In the genomic region with DNA sequence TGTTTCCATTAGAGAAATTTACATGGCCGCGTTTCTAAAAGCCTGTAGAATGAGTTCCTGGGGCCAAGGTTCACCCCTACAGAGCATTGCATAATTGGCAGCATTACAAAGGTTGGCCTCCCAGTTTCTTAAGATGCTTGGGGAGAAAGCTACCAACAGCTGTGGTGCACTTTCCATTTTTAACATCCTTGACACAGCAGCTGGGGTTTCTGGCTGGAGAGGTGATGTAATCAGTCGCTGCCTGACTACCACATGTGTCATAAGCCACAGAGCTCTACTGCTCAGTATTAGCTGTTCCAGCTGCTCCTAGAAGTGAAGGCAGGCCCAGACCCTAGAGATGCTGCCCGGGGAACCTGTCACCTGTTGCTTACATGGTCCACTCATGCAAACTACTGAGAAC, we compare ENCODE assay signal across 10 mouse cellular contexts. TPM values are rescaled to one million over a fixed set of nuclear protein-coding genes. Genes with fewer than 3 reads are reported as not detected.
DNase-seq lines count a peak whose midpoint lies in the region; ATAC-seq and TF ChIP-seq lines count a peak whose summit lies in the region.
"Had no signal": no experiment of that assay in that cellular context is flagged by ENCODE, and none has a peak within 500 bp of the region (broad histone marks: within the 10 kb centered on the region; RNA-seq: fewer than 3 reads in every experiment).

No protein-coding gene starts in this region.

- no peaks in the 10 kb centered on the region for H3K36me3 ChIP-seq in hindbrain, postnatal 0 days (ENCODE audit: insufficient read depth, low read length)
- H3K36me3 ChIP-seq in hindbrain, embryonic 12.5 days = no peaks in the 10 kb centered on the region
- no peaks in the 10 kb centered on the region for H3K36me3 ChIP-seq in lung, embryonic 16.5 days (ENCODE audit: control insufficient read depth, insufficient read depth, low read length)
- H3K36me3 ChIP-seq: G1E; liver, embryonic 13.5 days had no signal

- H3K4me1 ChIP-seq in hindbrain, postnatal 0 days (ENCODE audit: insufficient read depth, low read length) = no peaks in the 10 kb centered on the region
- H3K4me1 ChIP-seq in hindbrain, embryonic 12.5 days = no peaks in the 10 kb centered on the region
- H3K4me1 ChIP-seq in lung, embryonic 16.5 days (replicated peaks; ENCODE audit: control insufficient read depth, insufficient read depth, low read length) = no peaks in the 10 kb centered on the region
- H3K4me1 ChIP-seq: liver, embryonic 13.5 days had no signal

- peak; percentile 2 for DNase-seq in hindbrain, postnatal 0 days (ENCODE audit: low spot score)
- peak; percentile 40 for DNase-seq in CD4-positive helper T cell, adult 2 months (ENCODE audit: low read depth, low spot score)
- DNase-seq in gastrocnemius, adult 2 months = peak; percentile 37
- DNase-seq in left cerebral cortex, adult 2 months (ENCODE audit: extremely low spot score in 1 of 2, low spot score in 2 of 2) = no peak
- DNase-seq in cerebellum, postnatal 25 days = no peak
- DNase-seq in layer of hippocampus, adult 11-12 months (ENCODE audit: low spot score) = no peak
- DNase-seq: liver, embryonic 13.5 days had no signal

- no peak overlapping the region for H3K9ac ChIP-seq in hindbrain, postnatal 0 days (replicated peaks; ENCODE audit: low read length)
- no peak overlapping the region for H3K9ac ChIP-seq in hindbrain, embryonic 12.5 days
- no peak overlapping the region for H3K9ac ChIP-seq in lung, embryonic 16.5 days (ENCODE audit: low read length)
- H3K9ac ChIP-seq: liver, embryonic 13.5 days had no signal

- no peak for TF ChIP-seq CTCF in hindbrain, postnatal 0 days (IDR thresholded peaks at IDR 0.05; ENCODE audit: low read depth)
- TF ChIP-seq CTCF in gastrocnemius, adult 2 months (IDR thresholded peaks at IDR 0.05) = no peak
- no peak for TF ChIP-seq CTCF in left cerebral cortex, adult 2 months (IDR thresholded peaks at IDR 0.05)

- H3K27ac ChIP-seq in hindbrain, postnatal 0 days = no peak overlapping the region
- H3K27ac ChIP-seq in hindbrain, embryonic 12.5 days = no peak overlapping the region
- no peak overlapping the region for H3K27ac ChIP-seq in gastrocnemius, adult 2 months
- no peak overlapping the region for H3K27ac ChIP-seq in lung, embryonic 16.5 days (ENCODE audit: low read length)
- H3K27ac ChIP-seq in left cerebral cortex, adult 2 months = no peak overlapping the region
- H3K27ac ChIP-seq: liver, embryonic 13.5 days had no signal

- no peak for ATAC-seq in hindbrain, postnatal 0 days
- no peak for ATAC-seq in hindbrain, embryonic 12.5 days (ENCODE audit: low FRiP score)
- peak; percentile 92 for ATAC-seq in lung, embryonic 16.5 days (ENCODE audit: low read depth)

- H3K9me3 ChIP-seq in hindbrain, postnatal 0 days (ENCODE audit: low read length) = no peaks in the 10 kb centered on the region
- H3K9me3 ChIP-seq in hindbrain, embryonic 12.5 days (replicated peaks) = no peaks in the 10 kb centered on the region
- H3K9me3 ChIP-seq in lung, embryonic 16.5 days (ENCODE audit: control insufficient read depth, low read length) = no peaks in the 10 kb centered on the region
- H3K9me3 ChIP-seq: G1E; liver, embryonic 13.5 days had no signal

- intact Hi-C loops in gastrocnemius, adult 2 months (cut with DNase I) = no loop called here
- intact Hi-C loops in left cerebral cortex, adult 2 months (cut with DNase I) = no loop called here

- no peak overlapping the region for H3K4me3 ChIP-seq in hindbrain, postnatal 0 days (ENCODE audit: low read length)
- no peak overlapping the region for H3K4me3 ChIP-seq in hindbrain, embryonic 12.5 days
- H3K4me3 ChIP-seq in gastrocnemius, adult 2 months = no peak overlapping the region
- H3K4me3 ChIP-seq in lung, embryonic 16.5 days (ENCODE audit: low read length) = no peak overlapping the region
- no peak overlapping the region for H3K4me3 ChIP-seq in left cerebral cortex, adult 2 months
- H3K4me3 ChIP-seq: liver, embryonic 13.5 days had no signal

- H3K27me3 ChIP-seq in hindbrain, postnatal 0 days (ENCODE audit: insufficient read depth, low read length) = no peaks in the 10 kb centered on the region
- H3K27me3 ChIP-seq in hindbrain, embryonic 12.5 days = no peaks in the 10 kb centered on the region
- no peaks in the 10 kb centered on the region for H3K27me3 ChIP-seq in lung, embryonic 16.5 days (ENCODE audit: control insufficient read depth, insufficient read depth, low read depth, low read length)
- H3K27me3 ChIP-seq: liver, embryonic 13.5 days had no signal

- 54% methylated on average over 4 of the region's 4 CpGs for WGBS in hindbrain, postnatal 0 days
- WGBS in hindbrain, embryonic 12.5 days = 58% methylated on average over 4 of the region's 4 CpGs
- WGBS in lung, embryonic 16.5 days = 31% methylated on average over 4 of the region's 4 CpGs

- H3K4me2 ChIP-seq in hindbrain, postnatal 0 days (ENCODE audit: low read depth, low read length) = no peak overlapping the region
- no peak overlapping the region for H3K4me2 ChIP-seq in hindbrain, embryonic 12.5 days (replicated peaks)
- no peak overlapping the region for H3K4me2 ChIP-seq in lung, embryonic 16.5 days (ENCODE audit: low read depth, low read length)
- H3K4me2 ChIP-seq: liver, embryonic 13.5 days had no signal

RNA-seq across cellular contexts. Expression of gene Il2, which starts 2.5 kb away (rescaled TPM):
- total RNA-seq in hindbrain, postnatal 0 days (2014; rRNA removed) = not detected in 2 replicates
- 0.61 and 0.75 TPM in 2 replicates for polyA plus RNA-seq in hindbrain, postnatal 0 days (2015; fragmentation: Nextera tagmentation; extraction: Ambion mirVana)
- polyA plus RNA-seq in hindbrain, embryonic 12.5 days (2016; fragmentation: Nextera tagmentation; extraction: Ambion mirVana) = 0.66 and 0.73 TPM in 2 replicates
- not detected for total RNA-seq in gastrocnemius, adult 2 months (2021)
- 0.19 and 0.20 TPM in 2 replicates for polyA plus RNA-seq in lung, embryonic 16.5 days (2015; fragmentation: Nextera tagmentation; extraction: Ambion mirVana)
- total RNA-seq in left cerebral cortex, adult 2 months (2021) = not detected
- total RNA-seq: G1E had no signal
- polyA plus RNA-seq: G1E; liver, embryonic 13.5 days had no signal

Comparison
In these comparisons a context has a peak if more than half of its experiments do, and no peak if none do; other contexts are left out.
1. DNase-seq: peak in hindbrain, postnatal 0 days (single experiment), CD4-positive helper T cell, adult 2 months (single experiment) and gastrocnemius, adult 2 months (single experiment); none in left cerebral cortex, adult 2 months (0 of 2), cerebellum, postnatal 25 days (0 of 2) and layer of hippocampus, adult 11-12 months (single experiment).